Mouse (Mus musculus): ENCODE results near the gene Rnpepl1. TPM values are rescaled to one million over a fixed set of nuclear protein-coding genes. Genes with fewer than 3 reads are reported as not detected.
"Not testable (repeated sequence)": the region's sequence is repeated elsewhere in the genome, so short reads cannot be mapped to it uniquely, and the experiment has no call there.

The Rnpepl1 gene
- polyA plus RNA-seq, 1 experiment from 2014 or later = 20.5 TPM

GRCm38 (mm10) chr1:92953641-92954040 lies 43.1 kb downstream of the Rnpepl1 start:
- peaks cover 4% of the 10 kb centered on the region for H3K36me3 ChIP-seq (ENCODE audit: poor library complexity, severe bottlenecking)
- WGBS = 66% methylated on average over 2 of the region's 2 CpGs
- no peak overlapping the region for H3K27ac ChIP-seq
- H3K27me3 ChIP-seq = no peaks in the 10 kb centered on the region
- no peaks in the 10 kb centered on the region for H3K9me3 ChIP-seq (replicated peaks)
- H3K4me2 ChIP-seq = no peak overlapping the region
- H3K4me1 ChIP-seq = no peaks in the 10 kb centered on the region
- no peak overlapping the region for H3K4me3 ChIP-seq
- ATAC-seq = no peak
- H3K9ac ChIP-seq = no peak overlapping the region

DNA sequence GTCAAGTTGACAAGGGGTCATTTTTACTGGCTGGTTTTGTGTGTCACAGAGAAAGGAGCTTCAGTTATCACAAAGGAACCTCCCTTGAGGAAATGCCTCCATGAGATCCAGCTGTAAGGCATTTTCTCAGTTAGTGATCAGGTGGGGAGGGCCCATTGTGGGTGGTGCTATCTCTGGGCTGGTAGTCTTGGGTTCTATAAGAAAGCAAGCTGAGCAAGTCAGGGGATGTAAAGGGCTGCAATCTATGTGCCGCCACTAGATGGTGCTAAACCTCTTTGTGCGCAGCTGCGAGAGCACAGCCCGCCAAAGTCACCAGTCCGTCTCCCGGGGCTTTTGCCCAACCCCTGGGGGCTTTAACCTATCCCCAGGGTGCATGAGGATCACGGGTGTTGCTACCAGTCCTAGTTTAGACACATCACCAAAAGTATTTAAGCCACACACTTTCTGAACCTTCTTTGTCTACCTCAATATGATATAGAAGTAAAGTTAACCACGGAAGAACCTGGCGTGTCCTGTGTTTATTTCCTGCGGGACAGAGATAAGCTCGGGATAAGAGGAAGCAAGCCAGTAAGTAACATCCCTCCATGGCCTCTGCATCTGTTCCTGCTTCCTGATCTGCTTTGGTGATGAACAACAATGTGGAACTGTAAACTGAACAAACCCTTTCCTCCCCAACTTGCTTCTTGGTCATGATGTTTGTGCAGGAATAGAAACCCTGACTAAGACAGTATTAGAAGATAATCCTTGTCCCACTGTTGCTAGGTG lies 46.2 kb downstream of the Rnpepl1 start:
- 11% methylated on average over 11 of the region's 11 CpGs for WGBS

GRCm38 (mm10) chr1:92958999-92959398 lies 48.4 kb downstream of the Rnpepl1 start:
- Histone ChIP-seq H3K4me2 (no peak overlapping the region), H3K9me3 (replicated peaks) (no peaks in the 10 kb centered on the region), H3K36me3 (ENCODE audit: poor library complexity, severe bottlenecking) (no peaks in the 10 kb centered on the region), H3K27ac (no peak overlapping the region), H3K27me3 (no peaks in the 10 kb centered on the region), H3K4me3 (no peak overlapping the region), H3K9ac (no peak overlapping the region), H3K4me1 (no peaks in the 10 kb centered on the region)
- ATAC-seq = no peak
- WGBS = 90% methylated on average over 1 of the region's 1 CpGs

More for the DNA sequence above, 46.2 kb downstream of the Rnpepl1 start:
- H3K9me3 ChIP-seq (replicated peaks); H3K4me1 ChIP-seq; H3K36me3 ChIP-seq (ENCODE audit: poor library complexity, severe bottlenecking); H3K9ac ChIP-seq; H3K27me3 ChIP-seq; H3K27ac ChIP-seq: not testable (repeated sequence)
- peak overlapping the region; percentile 46 for H3K4me2 ChIP-seq
- peak overlapping the region; percentile 1; the same call in 1 of the 2 replicates for H3K4me3 ChIP-seq
- ATAC-seq = peak; percentile 30; the same call in 1 of the 2 replicates

DNA sequence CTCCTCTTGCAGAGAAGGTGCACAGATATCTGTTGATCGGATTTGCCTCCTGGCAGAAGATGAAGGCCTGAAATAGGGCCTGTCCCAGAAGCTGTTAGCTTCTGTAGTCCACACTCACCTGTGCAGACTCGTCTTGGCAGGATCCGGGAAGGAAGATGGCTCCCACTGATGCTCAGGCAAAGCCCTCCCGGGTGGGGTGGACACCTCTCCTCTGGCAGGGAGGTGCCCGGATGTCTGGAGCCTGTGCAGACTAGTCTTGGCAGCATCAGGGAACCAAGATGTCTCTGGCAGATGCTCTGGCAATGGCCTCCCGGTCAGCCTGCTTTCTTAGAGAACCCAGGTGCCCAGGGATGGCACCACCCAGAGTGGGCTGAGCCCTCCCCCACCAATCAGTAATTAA lies 60.2 kb downstream of the Rnpepl1 start:
- H3K4me2 ChIP-seq; H3K9me3 ChIP-seq (replicated peaks); H3K36me3 ChIP-seq (ENCODE audit: poor library complexity, severe bottlenecking); ATAC-seq; H3K27me3 ChIP-seq; H3K9ac ChIP-seq; H3K4me3 ChIP-seq; H3K27ac ChIP-seq; H3K4me1 ChIP-seq: not testable (repeated sequence)
- 94% methylated on average over 6 of the region's 6 CpGs for WGBS

DNA sequence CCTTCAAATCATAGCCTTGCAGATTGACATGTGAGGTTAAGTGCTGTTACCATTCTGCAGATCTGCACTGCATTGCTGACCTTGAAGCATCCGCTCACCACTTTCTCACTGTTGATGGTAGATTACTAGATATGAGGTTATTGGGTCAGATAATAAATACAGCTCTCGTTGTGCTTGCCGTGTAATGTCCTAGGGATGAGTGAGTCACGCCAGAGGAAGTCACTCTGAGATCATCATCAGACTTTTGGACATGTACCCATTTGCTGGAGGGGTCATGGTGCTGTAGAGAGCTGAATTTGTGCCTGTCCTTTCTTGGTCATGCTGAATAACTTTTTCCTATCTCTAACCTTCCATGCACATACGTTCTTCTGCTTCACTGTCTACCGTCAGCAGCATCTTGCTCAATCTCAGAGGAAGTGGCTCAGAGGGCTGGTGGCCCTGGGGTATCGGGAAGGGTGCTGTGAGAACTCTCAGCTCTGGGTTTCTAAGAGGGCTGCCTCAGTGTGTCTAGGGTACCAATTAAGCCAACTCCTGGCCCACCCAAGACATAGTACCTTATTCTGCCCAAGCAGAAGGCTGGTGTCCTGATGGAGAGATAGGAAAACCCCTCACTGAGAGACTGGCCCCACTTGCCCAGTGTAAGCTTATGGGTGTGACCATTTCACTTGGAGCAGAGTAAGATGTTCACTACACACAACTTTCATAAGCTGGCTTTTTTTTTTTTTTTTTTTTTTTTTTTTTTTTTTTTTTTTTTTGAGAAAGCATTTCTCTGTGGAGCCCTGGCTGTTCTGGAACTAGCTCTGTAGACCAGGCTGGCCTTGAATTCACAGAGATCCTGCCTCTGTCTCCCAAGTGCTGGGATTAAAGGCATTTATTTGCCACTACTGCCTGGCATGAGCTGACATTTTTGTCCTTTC lies 61.6 kb downstream of the Rnpepl1 start:
- H3K4me1 ChIP-seq = peaks cover 6% of the 10 kb centered on the region; the same call in 1 of the 2 replicates
- H3K4me3 ChIP-seq = no peak overlapping the region
- no peaks in the 10 kb centered on the region for H3K36me3 ChIP-seq (ENCODE audit: poor library complexity, severe bottlenecking)
- no peak overlapping the region for H3K4me2 ChIP-seq
- no peak overlapping the region for H3K27ac ChIP-seq
- H3K9me3 ChIP-seq (replicated peaks) = no peaks in the 10 kb centered on the region
- 93% methylated on average over 7 of the region's 7 CpGs for WGBS
- no peak overlapping the region for H3K9ac ChIP-seq
- no peaks in the 10 kb centered on the region for H3K27me3 ChIP-seq
- no peak for ATAC-seq

GRCm38 (mm10) chr1:92972854-92973253 lies 62.3 kb downstream of the Rnpepl1 start:
- H3K27me3 ChIP-seq = no peaks in the 10 kb centered on the region
- no peak overlapping the region for H3K4me3 ChIP-seq
- no peaks in the 10 kb centered on the region for H3K9me3 ChIP-seq (replicated peaks)
- no peak for ATAC-seq
- no peaks in the 10 kb centered on the region for H3K36me3 ChIP-seq (ENCODE audit: poor library complexity, severe bottlenecking)
- 0 out of 2 replicates have a peak overlapping the region, but pooled peaks have one; percentile 21 for H3K9ac ChIP-seq
- peaks cover 6% of the 10 kb centered on the region; the same call in 1 of the 2 replicates for H3K4me1 ChIP-seq
- H3K27ac ChIP-seq = no peak overlapping the region
- no peak overlapping the region for H3K4me2 ChIP-seq
- 68% methylated on average over 1 of the region's 1 CpGs for WGBS

Other genes starting within 250 kb of the Rnpepl1 start
- gene Gpc1, start 79.1 kb upstream of the Rnpepl1 start, polyA plus RNA-seq (2015; fragmentation: Nextera tagmentation; extraction: Ambion mirVana) = 115 and 117 TPM in 2 replicates
- gene Ankmy1, start 7.9 kb upstream of the Rnpepl1 start, polyA plus RNA-seq (2015; fragmentation: Nextera tagmentation; extraction: Ambion mirVana) = 0.71 and 1.4 TPM in 2 replicates
- gene Dusp28, start 3.8 kb upstream of the Rnpepl1 start, polyA plus RNA-seq (2015; fragmentation: Nextera tagmentation; extraction: Ambion mirVana) = 16.6 and 17.5 TPM in 2 replicates
- 51.7 and 54.3 TPM in 2 replicates for gene Capn10, start 23.6 kb downstream of the Rnpepl1 start, polyA plus RNA-seq (2015; fragmentation: Nextera tagmentation; extraction: Ambion mirVana)
- gene Gpr35, start 40.1 kb downstream of the Rnpepl1 start, polyA plus RNA-seq (2015; fragmentation: Nextera tagmentation; extraction: Ambion mirVana) = 0.25 and 0.46 TPM in 2 replicates
- gene Aqp12, start 95.6 kb downstream of the Rnpepl1 start, polyA plus RNA-seq (2015; fragmentation: Nextera tagmentation; extraction: Ambion mirVana) = not detected in 2 replicates
- gene Kif1a, start 191.2 kb downstream of the Rnpepl1 start, polyA plus RNA-seq (2015; fragmentation: Nextera tagmentation; extraction: Ambion mirVana) = 205 and 224 TPM in 2 replicates
- not detected in 2 replicates for gene Agxt, start 224.5 kb downstream of the Rnpepl1 start, polyA plus RNA-seq (2015; fragmentation: Nextera tagmentation; extraction: Ambion mirVana)